Mouse (Mus musculus) embryonic stem cell, embryonic (primary cell): Measurements from ENCODE around the gene Zan.

Experiments used
- CTCF ChIA-PET, 4 experiments: fragments of 300-600 bp in 2 of 4; fragments of 350-600 bp in 2 of 4; sonication (Branson Sonifier 250); formaldehyde crosslinking; loops; one replicate each; lab custom pipeline; 2022; ENCODE audit warnings: inconsistent platforms in 2 of 4; lab: Charles Lee
- POLR2A ChIA-PET, 4 experiments: fragments of 300-600 bp in 2 of 4; fragments of 350-600 bp in 2 of 4; sonication (Branson Sonifier 250); formaldehyde crosslinking; loops; one replicate each; lab custom pipeline; 2022; ENCODE audit warnings: antibody characterized with exemption in 4 of 4, inconsistent platforms in 1 of 4; lab: Charles Lee

Zan gene

GRCm38 (mm10) chr5:137511706-137512105 is 34.8 kb upstream of the Zan start:
- POLR2A ChIA-PET: interaction anchor here (0.5 to 7.6 kb wide), 25 partner anchors 8 to 216 kb away, joined by 3 to 75 read pairs (median 5); partner anchors contain the start of genes Pop7 (in 3 of the 4), Gigyf1 (in 1 of the 4) and Tfr2 (in 1 of the 4)
- CTCF ChIA-PET: interaction anchor here (0.6 to 4.8 kb wide), 10 partner anchors 9 to 248 kb away, joined by 3 to 45 read pairs (median 4); partner anchors contain the start of gene Pop7 (in 4 of the 4)

- CTCF ChIA-PET: interaction anchor here (0.6 to 4.8 kb wide), 9 partner anchors 8 to 364 kb away, joined by 3 to 45 read pairs (median 4); partner anchors contain the start of gene Pop7 (in 4 of the 4)
- POLR2A ChIA-PET: interaction anchor here (0.7 to 7.6 kb wide), 20 partner anchors 8 to 580 kb away, joined by 3 to 75 read pairs (median 5); partner anchors contain the start of genes Pop7 (in 4 of the 4) and Gigyf1 (in 1 of the 4)
Measured at GRCm38 (mm10) chr5:137510573-137511390, 33.9 kb upstream of the Zan start.

- POLR2A ChIA-PET: interaction anchor here in 3 of 4 experiments (1.1 to 7.6 kb wide), 8 partner anchors 8 to 173 kb away, joined by 3 to 75 read pairs (median 6); partner anchors contain the start of genes Pop7 (in 2 of the 3) and Gigyf1 (in 1 of the 3)
- CTCF ChIA-PET: interaction anchor here in 3 of 4 experiments (0.7 to 4.8 kb wide), 3 partner anchors 9 to 365 kb away, joined by 3 to 45 read pairs (median 6); partner anchors contain the start of gene Pop7 (in 1 of the 3)
Measured at GRCm38 (mm10) chr5:137510014-137510501, 33.2 kb upstream of the Zan start.

GRCm38 (mm10) chr5:137504041-137504440 is 27.2 kb upstream of the Zan start:
- CTCF ChIA-PET: interaction anchor here in 3 of 4 experiments (1.5 to 3.9 kb wide), 4 partner anchors 8 to 15 kb away, joined by 3 to 25 read pairs (median 14); partner anchors contain the start of gene Gigyf1 (in 1 of the 3)
- POLR2A ChIA-PET: interaction anchor here in 3 of 4 experiments (0.5 to 6.2 kb wide), 14 partner anchors 10 to 179 kb away, joined by 3 to 75 read pairs (median 12); partner anchors contain the start of genes Gigyf1 (in 2 of the 3), Epo (in 1 of the 3), Fbxo24 (in 1 of the 3) and Gm20605 (in 1 of the 3)

GRCm38 (mm10) chr5:137502667-137503110 is 25.8 kb upstream of the Zan start:
- CTCF ChIA-PET: interaction anchor here (0.5 to 3.9 kb wide), 86 partner anchors 9 to 597 kb away, joined by 3 to 45 read pairs (median 4); partner anchors contain the start of genes Ache (in 3 of the 4), Gigyf1 (in 3 of the 4), Slc12a9 (in 2 of the 4) and Srrt (in 2 of the 4)
- POLR2A ChIA-PET: interaction anchor here (0.6 to 6.2 kb wide), 126 partner anchors 8 to 1724 kb away, joined by 3 to 75 read pairs (median 4); partner anchors contain the start of genes Epo (in 3 of the 4), Gigyf1 (in 3 of the 4), Fbxo24 (in 2 of the 4) and Gnb2 (in 2 of the 4)

GRCm38 (mm10) chr5:137501709-137502666 is 25.1 kb upstream of the Zan start, which contains the start of gene Pop7:
Gene Pop7, minus strand, starts transcription at chr5:137502518.
- POLR2A ChIA-PET: interaction anchor here (0.5 to 6.2 kb wide), 128 partner anchors 8 to 1724 kb away, joined by 3 to 75 read pairs (median 4); partner anchors contain the start of genes Epo (in 3 of the 4), Gigyf1 (in 3 of the 4), Fbxo24 (in 2 of the 4) and Gnb2 (in 2 of the 4)
- CTCF ChIA-PET: interaction anchor here (0.5 to 3.9 kb wide), 94 partner anchors 8 to 597 kb away, joined by 3 to 45 read pairs (median 4); partner anchors contain the start of genes Ache (in 3 of the 4), Gigyf1 (in 3 of the 4), Slc12a9 (in 2 of the 4) and Srrt (in 2 of the 4)

GRCm38 (mm10) chr5:137500186-137500585 is 23.3 kb upstream of the Zan start:
- ChIA-PET POLR2A (interaction anchor here in 3 of 4 experiments (0.7 to 6.2 kb wide), 15 partner anchors 8 to 548 kb away, joined by 3 to 75 read pairs (median 3); partner anchors contain the start of genes Fis1 (in 1 of the 3), Ppp1r35 (in 1 of the 3) and Slc12a9 (in 1 of the 3)), CTCF (interaction anchor here in 2 of 4 experiments (0.7 to 3.6 kb wide), 9 partner anchors 9 to 286 kb away, joined by 3 to 45 read pairs (median 3); partner anchors contain the start of genes Gigyf1 (in 1 of the 2) and Sap25 (in 1 of the 2))

GRCm38 (mm10) chr5:137493831-137494230 is 17.0 kb upstream of the Zan start:
- CTCF ChIA-PET: interaction anchor here in 3 of 4 experiments (0.6 to 3.9 kb wide), 8 partner anchors 8 to 266 kb away, joined by 3 to 13 read pairs (median 4); partner anchors contain the start of genes Pop7 (in 3 of the 3), Ache (in 1 of the 3) and Slc12a9 (in 1 of the 3)
- POLR2A ChIA-PET: interaction anchor here (0.9 to 5.6 kb wide), 7 partner anchors 8 to 160 kb away, joined by 3 to 51 read pairs (median 4); partner anchors contain the start of genes Pop7 (in 3 of the 4) and Slc12a9 (in 1 of the 4)

GRCm38 (mm10) chr5:137491559-137491958 is 14.7 kb upstream of the Zan start:
- ChIA-PET CTCF (interaction anchor here in 3 of 4 experiments (1.1 to 3.9 kb wide), 4 partner anchors 9 to 11 kb away, joined by 3 to 13 read pairs (median 4); partner anchors contain the start of gene Pop7 (in 2 of the 3)), POLR2A (interaction anchor here in 2 of 4 experiments (1.6 to 5.6 kb wide), 2 partner anchors 9 to 10 kb away, joined by 6 to 51 read pairs; partner anchors contain the start of gene Pop7 (in 1 of the 2))

- ChIA-PET POLR2A (interaction anchor here in 2 of 4 experiments (1.0 to 3.5 kb wide), 2 partner anchors 13 to 15 kb away, joined by 4 to 28 read pairs; partner anchors contain the start of gene Pop7 (in 2 of the 2)), CTCF (interaction anchor here in 1 of 4 experiments (0.6 to 2.6 kb wide), 3 partner anchors 14 to 169 kb away, joined by 3 to 24 read pairs (median 4); partner anchors contain the start of gene Pop7)
Measured at GRCm38 (mm10) chr5:137487616-137488015, 10.8 kb upstream of the Zan start.

GRCm38 (mm10) chr5:137485851-137486155 is 8.9 kb upstream of the Zan start:
- CTCF ChIA-PET: interaction anchor here in 3 of 4 experiments (0.6 to 3.5 kb wide), 5 partner anchors 16 to 544 kb away, joined by 4 to 19 read pairs (median 7); partner anchors contain the start of gene Pop7 (in 2 of the 3)
- POLR2A ChIA-PET: interaction anchor here in 2 of 4 experiments (0.6 to 2.6 kb wide), 4 partner anchors 9 to 76 kb away, joined by 3 to 10 read pairs (median 6); partner anchors contain the start of gene Pop7 (in 1 of the 2)

- CTCF ChIA-PET: interaction anchor here in 3 of 4 experiments (0.6 to 3.5 kb wide), 6 partner anchors 17 to 543 kb away, joined by 3 to 19 read pairs (median 7); partner anchors contain the start of genes Pop7 (in 2 of the 3) and Slc12a9 (in 1 of the 3)
- POLR2A ChIA-PET: interaction anchor here in 2 of 4 experiments (0.6 to 2.6 kb wide), 5 partner anchors 9 to 76 kb away, joined by 3 to 10 read pairs (median 3); partner anchors contain the start of gene Pop7 (in 1 of the 2)
Measured at GRCm38 (mm10) chr5:137485071-137485850, 8.4 kb upstream of the Zan start.

GRCm38 (mm10) chr5:137481897-137482296 is 5.0 kb upstream of the Zan start:
- POLR2A ChIA-PET: interaction anchor here in 1 of 4 experiments (0.6 kb wide), 1 partner anchor 811 kb away, joined by 3 read pairs; no protein-coding TSS in a partner anchor
- CTCF ChIA-PET: interaction anchor here in 3 of 4 experiments (0.7 to 1.5 kb wide), 4 partner anchors 12 to 194 kb away, joined by 3 to 5 read pairs (median 4); partner anchors contain the start of gene Ache (in 1 of the 3)

- CTCF ChIA-PET: interaction anchor here in 3 of 4 experiments (0.7 to 1.2 kb wide), 4 partner anchors 12 to 176 kb away, joined by 3 to 10 read pairs (median 3); no protein-coding TSS in a partner anchor
- POLR2A ChIA-PET: interaction anchor here in 1 of 4 experiments (0.7 kb wide), 1 partner anchor 478 kb away, joined by 4 read pairs; no protein-coding TSS in a partner anchor
Measured at GRCm38 (mm10) chr5:137481138-137481537, 4.3 kb upstream of the Zan start.
